Mouse (Mus musculus) bone marrow, adult 2 months (tissue): Measurements from ENCODE around the gene Pald1.

Experiments
- CTCF ChIP-seq: fragments of 200-500 bp; IDR thresholded peaks from 2 replicates; pipeline ENCODE4 v1.5.1; 2011; ENCODE audit warnings: low read length, control low read depth; ENCODE audit not compliant: control insufficient read depth, insufficient read depth
- POLR2A ChIP-seq: fragments of 200-500 bp; IDR thresholded peaks from 2 replicates; pipeline ENCODE4 v1.6.1; 2011; ENCODE audit warnings: low read depth, mild to moderate bottlenecking, control low read depth, low read length, borderline replicate concordance; ENCODE audit not compliant: control insufficient read depth

DNA sequence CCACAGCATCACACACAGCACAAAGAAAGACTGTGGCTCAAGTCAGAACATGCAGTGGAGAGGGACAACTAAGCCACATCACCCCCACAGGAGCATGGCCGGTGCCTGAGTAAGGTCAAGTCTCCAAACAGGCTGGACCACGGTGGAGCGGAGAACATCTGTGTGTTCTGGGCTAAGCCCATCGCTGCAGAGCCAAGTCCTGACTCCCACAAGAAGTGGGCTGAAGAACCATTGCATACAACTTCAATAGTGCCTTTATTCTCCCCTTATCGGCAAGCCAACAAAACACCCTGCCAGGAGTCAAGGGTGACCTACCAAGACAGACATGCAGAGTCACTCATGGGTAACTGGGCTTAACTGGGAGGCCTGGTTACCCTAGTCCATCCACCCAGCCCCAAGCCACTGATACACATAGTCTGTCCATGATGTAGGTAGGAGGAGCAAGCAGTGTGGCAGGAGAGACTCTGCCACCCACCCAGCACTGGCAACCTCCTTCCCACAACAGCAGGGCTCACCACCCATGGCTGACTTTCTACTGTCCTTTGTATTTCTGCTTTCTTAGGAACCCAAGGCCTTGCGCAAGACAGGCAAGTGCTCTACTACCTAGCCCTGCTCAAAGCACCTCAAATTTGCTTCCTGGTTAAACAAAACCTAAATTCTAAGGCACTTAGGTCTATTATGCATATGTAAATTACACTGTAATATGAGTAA is 8.4 kb downstream of the Pald1 start:
- TF ChIP-seq POLR2A (no peak), CTCF (no peak)
